Mouse (Mus musculus) heart, adult 8-10 months (tissue): ENCODE results near the gene Ddx5. TPM values are rescaled to one million over a fixed set of nuclear protein-coding genes. Genes with fewer than 3 reads are reported as not detected.
"Not testable (repeated sequence)": the region's sequence is repeated elsewhere in the genome, so short reads cannot be mapped to it uniquely, and the experiment has no call there.

Experiments used
- DNase-seq: peaks from one replicate; pipeline ENCODE4 v3.0.0; 2022; ENCODE audit warnings: low spot score
- total RNA-seq, 4 experiments: library from RNA; stranded (reverse); gene quantifications; 2 replicates each; pipeline ENCODE4 v1.2.4; 2022

Ddx5 gene
- total RNA-seq, 4 experiments from 2014 or later = 247 to 395 (median 323) TPM

DNA sequence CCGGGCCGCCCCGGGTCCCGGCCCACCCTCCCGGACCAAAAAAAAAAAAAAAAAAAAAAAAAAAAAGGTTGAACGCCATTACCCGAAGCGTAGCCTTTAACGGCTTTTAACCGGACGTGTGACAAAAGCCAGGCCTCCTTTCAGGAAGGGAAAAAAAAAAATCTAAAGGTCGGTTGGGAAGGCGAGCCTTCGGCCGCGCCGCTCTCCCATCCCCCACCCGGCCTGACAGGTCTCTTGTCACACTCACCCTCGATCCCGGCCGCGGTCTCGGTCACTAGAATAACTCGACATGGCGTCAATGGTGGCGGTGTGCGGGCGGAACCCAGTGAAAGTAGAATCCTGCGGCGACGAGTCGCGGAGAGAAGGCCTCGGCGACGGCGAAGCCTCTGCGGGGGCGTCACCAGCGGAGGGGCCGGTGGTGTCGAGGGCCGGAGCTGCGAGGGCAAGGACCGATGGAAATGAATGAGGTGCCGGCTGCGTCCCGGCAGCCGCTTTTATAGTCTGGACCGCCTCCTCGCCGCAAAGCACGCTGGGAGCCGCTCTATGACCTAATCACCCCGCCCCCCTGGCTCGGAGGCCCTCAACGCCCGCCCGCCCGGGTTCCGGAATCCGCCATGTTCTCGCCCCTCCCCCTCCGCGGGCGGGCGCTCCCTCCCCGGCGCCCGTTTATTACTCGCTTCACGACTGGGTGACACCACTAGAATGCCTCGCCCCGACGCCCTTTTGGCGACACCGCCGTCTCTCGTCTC, 785 bp downstream of the Ddx5 start:
- DNase-seq = peak; percentile 96

DNA sequence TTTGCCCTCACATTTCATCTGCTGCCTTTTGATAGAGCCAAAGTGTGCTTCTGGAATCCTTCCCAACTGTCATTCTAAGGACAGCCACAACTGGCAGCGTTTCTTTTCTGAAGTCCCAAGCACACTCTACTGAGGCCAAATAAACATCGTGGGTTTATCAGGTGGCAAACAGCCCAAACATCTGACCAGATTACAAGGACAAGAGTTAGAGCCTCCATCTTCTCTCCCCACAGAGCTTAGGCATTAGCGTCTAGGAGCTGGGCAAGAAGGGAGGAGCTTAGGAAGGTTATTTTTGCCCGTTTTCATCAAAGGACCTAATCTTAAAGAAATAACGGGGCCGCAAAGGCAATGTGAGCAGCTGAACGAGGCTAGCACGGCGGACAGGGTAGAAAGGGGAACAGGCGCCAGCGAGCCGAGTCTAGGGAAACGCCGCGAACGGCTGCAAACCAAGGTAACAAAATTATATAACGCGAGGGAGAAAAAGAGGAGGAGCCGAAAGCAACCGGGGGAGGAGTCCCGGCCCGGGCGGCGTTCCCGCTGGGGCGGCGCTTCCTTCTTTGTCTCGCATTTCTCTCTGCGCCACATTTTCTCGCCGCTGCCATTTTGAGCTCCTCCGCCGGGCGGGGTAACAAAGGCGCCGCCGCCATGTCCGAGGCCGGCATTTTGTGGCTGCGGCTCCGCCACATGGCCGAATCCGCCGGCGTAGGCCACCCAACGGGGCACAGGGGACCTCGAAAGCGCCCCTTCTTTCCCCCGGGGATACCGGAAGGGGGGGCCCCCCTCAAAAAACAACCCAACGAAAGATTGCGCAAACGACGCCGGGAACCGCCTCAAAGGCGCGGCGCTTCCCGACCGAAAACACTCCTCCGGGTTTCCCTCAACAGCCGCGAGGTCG, 1.6 kb downstream of the Ddx5 start:
- peak; percentile 88 for DNase-seq

DNA sequence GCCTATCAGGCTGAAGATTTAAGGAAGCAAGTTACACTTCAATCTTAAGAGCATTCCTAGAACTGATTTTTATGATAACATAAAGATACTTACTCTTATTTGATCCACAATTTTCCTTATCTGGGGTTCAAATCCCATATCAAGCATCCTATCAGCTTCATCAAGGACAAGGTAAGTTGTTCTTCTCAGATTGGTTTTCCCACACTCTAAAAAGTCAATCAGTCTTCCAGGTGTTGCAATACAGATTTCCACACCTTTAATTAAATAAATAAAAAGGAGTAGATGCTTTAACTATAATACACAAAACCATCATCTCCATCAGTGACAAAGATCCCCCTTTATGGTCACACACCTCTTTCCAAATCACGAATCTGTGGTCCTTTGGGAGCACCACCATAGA, 3.9 kb downstream of the Ddx5 start:
- no peak for DNase-seq

DNA sequence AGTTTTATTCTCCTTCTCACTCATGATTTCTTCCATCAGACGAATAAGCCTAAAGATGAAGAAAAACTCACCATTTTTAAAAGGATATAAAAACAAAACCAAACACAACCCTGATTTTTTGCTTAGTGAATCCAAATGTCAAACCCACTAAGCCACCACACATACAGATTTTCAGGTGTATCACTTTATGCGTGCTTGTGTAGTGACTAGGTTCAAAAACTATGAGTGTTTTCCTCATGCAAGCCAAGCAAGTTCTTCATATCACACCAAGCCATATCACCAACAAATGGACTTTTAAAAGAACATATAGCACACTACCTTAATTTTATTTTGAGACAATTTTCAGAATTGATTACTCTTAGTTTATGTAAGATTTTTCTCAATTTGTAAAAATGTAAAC, 4.5 kb downstream of the Ddx5 start:
- DNase-seq = no peak

DNA sequence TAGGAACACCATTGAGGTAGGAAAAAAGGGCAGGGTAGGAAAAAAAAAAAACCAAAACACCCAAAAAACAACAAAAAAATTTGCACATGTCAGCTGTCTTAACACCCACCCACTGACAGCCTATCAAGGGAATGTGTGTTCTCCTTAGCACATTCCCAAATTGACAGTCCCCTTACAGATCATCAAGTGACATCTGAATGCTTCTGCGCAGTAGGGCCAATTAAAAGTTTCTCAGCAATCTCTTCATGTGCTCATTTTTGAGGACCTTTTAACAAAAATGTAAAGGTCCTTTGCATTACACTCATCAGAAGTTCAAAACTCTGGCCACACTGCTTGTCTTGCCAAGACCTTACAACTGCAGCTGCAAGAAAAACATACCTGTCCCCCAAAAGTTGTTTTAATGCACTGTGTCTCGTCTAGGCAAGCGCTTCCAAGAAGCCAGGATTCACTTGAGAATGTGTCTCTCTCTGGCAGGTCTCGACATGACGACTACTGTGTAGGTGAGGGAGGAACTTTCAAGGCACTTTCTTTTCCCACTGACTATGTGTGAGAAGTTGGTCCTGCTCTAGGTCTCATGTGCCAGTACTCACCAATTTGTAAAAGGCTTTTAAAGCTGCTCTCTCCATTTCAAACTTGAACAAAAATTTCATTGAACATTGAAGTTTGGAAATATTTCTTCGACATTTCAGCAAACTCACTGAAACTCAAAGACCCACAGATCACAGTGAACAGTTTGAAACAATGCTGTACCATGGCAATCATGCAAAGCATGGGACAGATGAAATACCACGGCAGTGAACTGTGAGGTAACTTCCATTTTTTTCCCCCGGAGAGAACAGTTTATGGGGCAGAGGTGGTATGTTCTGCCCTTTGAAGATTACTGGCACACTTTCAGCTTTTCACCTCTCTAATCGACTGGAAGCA, 5.9 kb downstream of the Ddx5 start:
- no peak for DNase-seq

DNA sequence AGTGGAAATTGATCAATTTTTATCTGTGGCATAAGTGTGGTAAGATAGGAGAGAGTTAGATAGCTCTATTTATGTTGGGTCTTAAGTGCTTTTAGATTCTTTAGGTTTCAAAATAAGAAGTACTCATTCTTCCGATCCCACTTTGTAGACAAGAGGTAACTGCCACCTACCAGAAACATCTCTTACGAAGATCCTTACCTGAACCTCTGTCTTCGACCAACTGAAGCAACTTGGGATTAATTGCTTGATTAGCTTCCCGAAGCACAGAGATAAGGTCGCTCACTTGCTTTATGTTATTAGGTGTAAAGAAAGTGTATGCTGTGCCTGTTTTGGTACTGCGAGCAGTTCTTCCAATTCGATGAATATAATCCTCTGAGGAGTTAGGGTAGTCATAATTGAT, 6.7 kb downstream of the Ddx5 start:
- not testable (repeated sequence) for DNase-seq

DNA sequence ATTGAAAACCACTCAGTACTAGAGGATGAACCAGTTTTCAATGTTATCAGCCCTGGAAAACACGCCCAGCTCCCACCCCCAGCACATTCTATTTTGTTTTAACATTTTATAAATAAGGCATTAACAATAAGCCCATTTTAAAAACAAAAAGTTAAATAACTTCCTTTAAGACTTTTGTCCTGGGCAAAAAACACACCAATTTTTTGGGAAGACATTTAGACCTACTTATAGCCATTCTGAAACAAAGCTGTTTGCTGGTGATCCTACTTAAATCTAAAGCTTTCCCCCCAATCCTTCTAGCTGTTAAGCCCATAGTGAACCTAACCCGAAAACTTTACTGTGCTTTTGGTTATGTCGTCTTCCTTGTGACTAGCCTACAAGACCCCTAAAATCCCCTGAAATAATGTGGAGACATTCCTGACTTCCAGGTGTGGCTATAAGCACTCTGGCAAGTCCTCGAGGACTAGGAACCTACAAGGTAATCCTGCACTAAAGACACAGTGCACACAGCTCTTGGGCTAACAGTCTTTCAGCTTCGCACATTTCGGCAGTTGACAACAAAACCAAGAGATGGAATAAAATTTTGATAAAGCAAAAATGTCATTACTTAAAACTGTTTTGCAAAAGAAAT, 8.3 kb downstream of the Ddx5 start:
- DNase-seq = no peak

DNA sequence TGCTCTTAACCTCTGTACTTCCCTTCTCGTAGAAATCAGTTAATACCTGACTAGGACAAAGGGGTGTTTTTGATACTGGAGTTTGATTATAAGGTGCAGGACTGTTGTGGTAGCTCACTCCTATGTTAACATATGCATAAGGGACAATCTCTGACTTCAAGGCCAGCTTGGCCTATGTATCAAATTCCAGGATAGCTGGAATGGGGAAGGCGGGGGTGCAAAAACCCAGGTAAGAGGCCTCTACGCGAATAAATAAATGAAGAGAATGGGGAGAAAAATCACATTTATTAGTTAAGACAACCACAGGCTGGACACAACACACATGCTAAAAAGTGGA, 8.9 kb downstream of the Ddx5 start:
- DNase-seq = no peak

DNA sequence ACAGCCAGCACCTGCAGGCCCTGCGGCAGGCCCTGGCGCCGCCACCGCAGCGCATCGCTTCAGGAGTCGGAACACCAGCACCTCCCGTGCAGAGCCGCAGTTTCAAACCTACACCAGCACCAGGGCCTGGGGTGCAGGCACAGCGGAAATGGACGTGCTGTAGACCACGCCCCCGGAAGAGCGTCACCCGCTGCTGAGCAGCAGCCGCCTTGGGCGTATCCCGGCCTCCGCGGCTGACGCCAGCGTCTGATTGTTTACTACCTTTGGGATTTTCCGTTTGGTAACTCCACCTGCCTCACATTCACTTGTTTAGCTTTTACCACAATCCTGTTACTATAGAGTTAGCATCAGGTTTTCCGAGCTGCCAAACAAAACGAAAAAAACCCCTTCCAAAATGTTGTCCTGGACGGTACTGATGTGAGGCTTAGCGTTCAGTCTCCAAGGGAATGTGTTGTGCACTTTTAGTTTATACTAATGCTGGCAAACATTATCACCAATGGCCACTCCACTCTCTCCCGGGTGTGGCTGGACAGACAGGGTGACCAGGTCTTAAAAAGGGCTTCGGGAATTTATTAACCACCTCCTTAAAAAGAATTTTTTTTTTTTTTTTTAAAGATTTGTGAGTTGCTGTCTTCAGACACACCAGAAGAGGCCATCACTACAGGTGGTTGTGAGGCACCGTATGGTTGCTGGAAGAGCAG, 9.4 kb downstream of the Ddx5 start, which contains the start of gene Polg2:
Gene Polg2 (minus strand): TSS at position 150 of the 701 bp plus-strand sequence.
- peak; percentile 90 for DNase-seq

DNA sequence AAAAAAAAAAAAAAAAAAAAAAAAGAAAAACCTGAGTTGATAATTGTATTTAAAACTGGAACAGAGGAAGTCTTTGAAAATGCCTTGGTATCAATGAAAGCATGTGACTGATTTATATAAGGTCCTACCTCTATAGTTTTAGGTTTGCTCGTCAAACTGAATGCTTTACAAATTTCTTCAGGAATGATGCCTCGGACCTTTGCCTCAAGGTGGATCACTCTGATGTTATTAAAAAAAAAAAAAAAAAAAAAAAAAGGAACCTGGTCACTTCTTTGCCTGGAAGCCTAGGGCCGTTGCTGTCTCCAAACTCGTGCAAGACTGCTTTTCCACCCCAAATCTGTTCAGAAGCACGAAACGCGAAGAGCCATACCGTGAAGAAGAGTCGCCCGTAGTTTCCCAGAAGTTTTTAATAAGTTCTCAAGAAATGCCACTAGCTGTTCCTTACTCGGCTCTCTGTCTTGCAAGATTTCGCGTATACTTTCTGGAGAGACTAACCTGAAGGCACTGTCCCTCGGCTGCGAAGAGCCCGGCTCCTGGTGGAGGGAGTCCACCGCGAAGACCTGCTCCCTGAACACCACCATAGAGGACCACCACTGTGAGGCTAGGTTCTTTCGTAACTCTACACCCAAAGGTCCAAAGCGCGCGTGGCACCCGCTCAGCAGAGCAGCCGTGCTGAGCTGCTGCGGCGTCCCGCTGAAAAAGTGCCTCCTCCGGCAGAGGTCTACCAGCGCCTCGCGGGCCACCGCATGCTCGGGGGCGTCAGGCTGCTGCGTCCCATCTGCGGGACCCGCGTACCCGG, 10.2 kb downstream of the Ddx5 start:
- DNase-seq = no peak

DNA sequence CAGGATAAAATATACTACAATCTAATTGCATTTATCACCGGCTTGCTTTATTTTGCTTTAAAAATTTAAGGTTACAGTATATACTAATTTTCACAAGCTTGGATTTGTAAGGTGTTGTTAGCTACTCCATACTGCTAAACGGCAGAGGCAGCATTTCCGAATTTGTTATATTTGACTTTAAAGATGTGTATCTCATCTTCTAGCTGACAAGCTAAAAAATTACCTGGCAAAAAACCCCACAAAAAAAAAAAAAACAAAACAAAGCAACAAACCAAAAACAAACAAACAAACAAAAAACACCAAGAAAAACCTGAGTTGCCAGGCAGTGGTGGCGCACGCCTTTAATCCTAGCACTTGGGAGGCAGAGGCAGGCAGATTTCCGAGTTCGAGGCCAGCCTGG, 10.9 kb downstream of the Ddx5 start:
- no peak for DNase-seq

DNA sequence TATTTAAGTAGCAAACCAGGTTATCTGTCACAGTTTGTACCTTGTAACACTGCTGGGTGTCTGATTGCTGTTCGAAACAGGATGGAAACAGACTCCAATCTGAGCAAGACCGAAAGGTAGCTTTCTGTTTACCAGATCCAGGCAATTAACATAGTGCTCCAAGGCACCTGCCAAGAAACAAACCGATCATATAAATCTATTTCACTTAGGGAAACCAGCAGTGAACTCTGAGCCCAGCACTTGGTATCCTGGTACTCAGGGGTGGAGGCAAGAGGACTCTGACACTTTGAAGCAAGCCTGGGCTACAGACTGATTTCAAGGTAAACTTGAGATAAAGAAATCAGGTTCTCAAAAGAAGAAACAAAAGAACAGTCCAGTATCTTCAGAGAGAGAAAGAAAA, 11.6 kb downstream of the Ddx5 start:
- no peak for DNase-seq

DNA sequence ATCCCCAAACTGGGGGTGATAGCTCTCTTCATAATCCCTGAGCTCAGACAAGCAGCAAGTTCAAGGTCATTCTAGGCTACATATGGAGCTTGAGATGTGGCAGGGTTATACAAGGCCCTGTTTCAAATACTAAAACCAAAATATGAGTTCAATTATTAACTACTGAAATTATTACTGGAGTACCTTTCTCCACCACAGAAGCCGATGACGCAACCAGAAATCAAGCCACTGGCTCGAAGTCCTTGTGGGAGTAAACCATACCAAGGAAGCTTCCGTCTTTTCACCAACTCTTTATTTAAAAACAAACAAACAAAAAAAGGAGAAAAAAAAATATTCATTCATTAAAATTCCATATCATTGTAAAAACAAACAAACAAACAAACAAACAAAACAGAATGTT, 12.0 kb downstream of the Ddx5 start:
- no peak for DNase-seq

DNA sequence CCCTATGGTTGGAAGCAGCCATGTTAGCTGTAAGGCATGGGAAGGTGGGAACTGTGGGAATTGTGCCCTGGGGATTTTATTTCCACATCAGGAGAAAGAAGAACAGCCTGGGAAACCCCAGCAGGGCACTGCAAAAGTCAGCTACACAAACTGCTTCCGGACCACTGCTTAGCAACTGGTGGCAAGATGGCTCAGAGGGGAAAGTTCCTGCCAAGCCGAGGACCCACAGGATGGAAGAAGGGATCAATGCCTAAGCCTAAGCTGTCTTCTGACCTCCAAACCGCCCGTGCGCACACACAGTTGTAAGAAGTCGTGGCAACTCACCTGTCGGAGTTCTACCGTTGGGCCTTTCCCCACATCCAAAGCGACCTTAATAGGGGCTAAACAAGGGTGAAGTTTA, 15.9 kb downstream of the Ddx5 start:
- DNase-seq = no peak

DNA sequence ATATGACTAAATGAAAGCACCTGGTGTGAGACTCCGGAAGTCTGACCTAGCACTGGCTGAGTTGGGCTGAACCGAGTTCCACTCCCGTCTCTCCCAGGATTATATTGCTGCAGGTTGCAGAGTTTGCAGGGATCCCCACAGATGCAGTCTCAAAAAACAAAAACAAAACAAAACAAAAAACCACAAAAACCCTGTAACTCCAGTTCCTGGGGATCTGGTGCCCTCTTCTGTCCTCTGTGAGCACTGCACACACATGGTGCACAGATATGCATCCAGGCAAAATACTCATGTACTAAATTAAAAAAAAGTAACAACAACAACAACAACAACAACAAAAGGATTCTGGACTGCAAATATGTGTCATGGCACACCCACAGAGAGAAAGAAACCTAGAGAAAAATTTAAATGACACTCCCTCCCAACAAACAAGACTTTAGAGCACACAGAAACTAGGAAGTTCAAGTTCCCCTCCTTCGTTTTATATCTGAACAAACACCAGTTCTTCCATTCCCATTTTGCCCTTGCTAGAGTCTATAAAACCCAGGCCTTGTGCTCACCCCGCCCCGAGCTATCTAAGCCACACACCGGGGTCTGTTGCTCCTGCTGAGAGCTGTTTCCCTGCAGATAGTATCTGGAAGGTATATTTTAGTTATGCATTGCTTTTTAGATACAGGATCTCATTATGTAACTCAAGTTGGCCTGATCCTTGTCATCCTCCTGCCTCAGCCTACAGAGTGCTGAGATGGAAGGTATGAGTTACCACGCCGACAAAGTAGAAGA, 18.6 kb downstream of the Ddx5 start:
- DNase-seq = no peak

DNA sequence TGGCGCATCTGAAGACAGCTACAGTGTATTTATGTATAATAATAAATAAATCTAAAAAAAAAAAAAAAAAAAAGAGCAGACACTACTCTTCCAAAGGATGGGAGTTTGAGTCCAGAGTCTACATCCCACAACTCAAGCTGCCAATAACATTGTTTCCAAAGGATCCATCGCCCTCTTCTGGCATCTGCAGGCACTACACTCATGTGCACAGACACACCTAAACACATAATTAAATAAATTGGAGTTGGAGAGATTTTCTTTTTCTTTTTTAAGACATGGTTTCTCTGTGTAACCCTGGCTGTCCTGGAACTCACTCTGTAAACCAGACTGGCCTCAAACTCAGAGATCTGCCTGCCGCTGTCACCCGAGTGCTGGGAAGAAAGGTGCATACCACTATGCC, 21.5 kb downstream of the Ddx5 start:
- no peak for DNase-seq

DNA sequence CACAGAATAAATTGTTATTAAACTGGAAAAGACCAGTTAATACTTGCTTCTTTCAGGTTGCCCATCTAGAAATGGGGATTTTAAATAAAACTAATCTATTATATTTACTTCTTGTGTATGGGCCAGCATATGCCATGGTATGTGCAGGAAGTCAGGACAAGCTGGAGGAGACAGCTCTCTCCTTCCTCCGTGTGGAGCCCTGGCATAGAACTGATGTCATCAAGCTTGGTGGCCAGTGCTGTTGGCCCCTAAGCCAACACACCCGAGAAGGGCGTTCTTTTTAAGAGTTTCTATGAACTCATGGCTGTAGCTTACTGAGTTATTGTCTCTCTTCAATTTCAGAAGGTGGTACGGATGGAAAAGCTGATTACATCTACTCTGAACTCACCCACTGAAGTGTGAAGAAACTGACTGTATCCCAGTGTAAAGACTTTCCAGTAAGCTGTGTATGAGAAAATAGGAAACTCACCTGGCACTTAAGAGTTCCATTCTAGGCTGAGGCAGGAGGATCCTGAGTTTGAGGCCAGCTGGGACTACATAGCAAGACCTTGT, 22.3 kb downstream of the Ddx5 start:
- no peak for DNase-seq

DNA sequence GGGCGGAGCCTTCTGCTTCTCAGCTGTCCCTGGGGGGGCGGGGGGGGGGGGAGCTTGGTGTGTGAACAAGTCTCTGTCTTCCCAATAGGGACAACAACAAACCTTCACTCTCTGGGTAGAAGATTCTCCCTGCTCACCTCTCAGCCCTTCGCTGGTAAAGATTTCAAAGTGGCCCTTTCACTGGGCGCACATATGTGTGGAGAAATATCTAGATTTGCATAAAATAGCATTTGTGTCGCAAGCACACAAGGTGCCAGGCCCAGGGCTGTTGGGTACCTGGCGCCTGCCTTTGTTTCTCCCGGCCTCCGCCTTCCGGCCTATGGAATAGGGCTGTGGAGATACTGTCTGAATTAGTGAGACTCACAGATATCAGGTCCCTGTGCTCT, 26.2 kb downstream of the Ddx5 start:
- no peak for DNase-seq
